Mouse (Mus musculus): ENCODE measurements at regions not wholly inside any gene's neighbourhood (a gene's known extent, or its start where the extent isn't known, plus 50 kb on each side); places are given as distances from the start of the nearest gene placed in this dataset.
A peak's percentile ranks its signal among the peaks of the same experiment; 100 is the strongest.
"Not testable (repeated sequence)": the region's sequence is repeated elsewhere in the genome, so short reads cannot be mapped to it uniquely, and the experiment has no call there.

DNA sequence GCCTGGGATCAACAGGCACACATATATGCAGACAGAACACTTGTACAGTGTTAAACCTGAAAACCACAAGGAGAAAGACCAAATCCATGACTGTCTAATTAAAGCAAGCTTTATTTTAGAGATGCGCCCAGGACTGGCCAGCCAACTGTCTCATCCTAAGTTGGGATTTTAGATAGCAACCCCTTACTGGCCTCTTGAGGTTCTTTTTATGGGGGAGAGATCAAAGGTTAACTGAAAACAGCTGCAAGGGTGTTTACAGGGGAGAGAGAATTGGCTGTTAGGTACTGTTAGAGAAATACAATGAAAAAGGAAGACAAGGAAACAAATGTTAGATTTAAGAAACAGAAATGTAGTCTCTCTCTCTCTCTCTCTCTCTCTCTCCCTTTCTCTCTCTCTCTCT, 202.4 kb upstream of the Thpo start:
- WGBS = 80% methylated on average over 1 of the region's 1 CpGs

DNA sequence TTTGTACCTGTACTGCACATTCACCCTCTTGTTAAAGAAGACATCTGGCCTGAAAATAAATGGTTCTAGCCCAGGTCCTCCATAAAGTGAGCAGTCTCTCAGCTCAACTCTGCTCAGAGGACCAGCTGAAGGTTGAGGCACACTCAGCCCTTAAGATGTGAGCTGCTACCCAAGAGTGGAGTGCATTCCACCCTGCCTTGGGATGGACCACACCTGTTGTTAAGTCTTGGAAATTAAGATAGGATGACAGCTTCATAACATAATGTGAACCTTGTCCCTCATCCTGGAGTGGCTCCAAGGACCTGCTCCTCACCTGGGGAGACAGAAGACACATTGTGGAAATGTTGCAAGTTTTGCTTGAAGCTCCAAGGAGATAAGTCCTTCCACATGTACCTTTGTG, 200.5 kb upstream of the Thpo start:
- not testable (repeated sequence) for ATAC-seq (ENCODE audit: borderline replicate concordance, extremely low read depth, low FRiP score, low TSS enrichment); H3K27me3 ChIP-seq; H3K9ac ChIP-seq; H3K4me3 ChIP-seq; H3K9me3 ChIP-seq; H3K4me2 ChIP-seq; H3K27ac ChIP-seq; H3K4me1 ChIP-seq; H3K36me3 ChIP-seq

More for the DNA sequence above, 202.4 kb upstream of the Thpo start:
- no peak overlapping the region for H3K4me3 ChIP-seq
- no peaks in the 10 kb centered on the region for H3K4me1 ChIP-seq
- H3K27me3 ChIP-seq = no peaks in the 10 kb centered on the region
- H3K27ac ChIP-seq = no peak overlapping the region
- ATAC-seq (ENCODE audit: borderline replicate concordance, extremely low read depth, low FRiP score, low TSS enrichment) = no peak
- H3K36me3 ChIP-seq = no peaks in the 10 kb centered on the region
- H3K4me2 ChIP-seq = no peak overlapping the region
- no peak overlapping the region for H3K9ac ChIP-seq
- H3K9me3 ChIP-seq = no peaks in the 10 kb centered on the region

DNA sequence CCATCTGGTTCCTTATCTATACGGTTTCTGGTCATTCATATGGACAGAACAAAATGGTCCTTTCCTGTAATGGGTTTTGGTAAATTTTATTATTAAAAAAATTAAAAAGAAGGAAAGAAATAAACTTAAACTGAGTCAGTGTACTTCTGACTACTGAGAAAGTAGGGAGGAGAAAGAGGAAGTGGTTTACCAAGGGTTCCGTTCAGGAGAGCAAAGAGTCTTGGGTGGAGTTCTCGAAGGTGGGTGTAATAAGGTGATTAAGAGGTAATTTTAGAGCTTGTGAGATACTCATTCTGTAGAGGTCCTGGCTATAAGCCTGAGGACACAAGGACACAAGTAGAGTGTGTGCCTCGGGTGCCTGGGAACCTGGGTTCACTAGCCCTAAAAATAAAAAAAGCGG, 195.7 kb upstream of the Thpo start:
- not testable (repeated sequence) for H3K4me2 ChIP-seq; H3K4me3 ChIP-seq; H3K36me3 ChIP-seq; H3K27ac ChIP-seq; ATAC-seq (ENCODE audit: borderline replicate concordance, extremely low read depth, low FRiP score, low TSS enrichment); H3K4me1 ChIP-seq; H3K9me3 ChIP-seq; H3K9ac ChIP-seq; H3K27me3 ChIP-seq
- 66% methylated on average over 5 of the region's 5 CpGs for WGBS

DNA sequence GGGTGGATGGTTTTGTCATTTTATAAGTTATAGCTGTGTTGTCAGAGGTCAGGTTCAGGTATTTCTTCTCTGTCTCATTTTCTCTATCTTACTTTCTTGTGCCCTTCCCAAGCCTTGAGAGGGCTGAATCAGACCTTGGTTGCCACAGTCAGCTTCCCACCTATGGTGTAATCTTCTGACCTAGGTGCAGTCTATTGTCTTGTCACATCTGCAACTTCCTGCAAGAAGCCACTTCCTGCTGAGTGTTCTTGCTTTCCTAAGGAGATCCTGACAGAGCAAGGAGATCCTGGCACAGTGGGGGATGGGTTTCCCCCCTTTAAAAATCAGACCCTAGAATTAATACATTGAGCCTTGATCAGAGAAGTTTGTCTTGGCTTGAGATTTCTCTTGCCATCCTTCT, 191.5 kb upstream of the Thpo start:
- ATAC-seq (ENCODE audit: borderline replicate concordance, extremely low read depth, low FRiP score, low TSS enrichment); H3K27ac ChIP-seq; H3K4me3 ChIP-seq; H3K27me3 ChIP-seq; H3K36me3 ChIP-seq; H3K9me3 ChIP-seq; H3K4me2 ChIP-seq; H3K9ac ChIP-seq; H3K4me1 ChIP-seq: not testable (repeated sequence)

DNA sequence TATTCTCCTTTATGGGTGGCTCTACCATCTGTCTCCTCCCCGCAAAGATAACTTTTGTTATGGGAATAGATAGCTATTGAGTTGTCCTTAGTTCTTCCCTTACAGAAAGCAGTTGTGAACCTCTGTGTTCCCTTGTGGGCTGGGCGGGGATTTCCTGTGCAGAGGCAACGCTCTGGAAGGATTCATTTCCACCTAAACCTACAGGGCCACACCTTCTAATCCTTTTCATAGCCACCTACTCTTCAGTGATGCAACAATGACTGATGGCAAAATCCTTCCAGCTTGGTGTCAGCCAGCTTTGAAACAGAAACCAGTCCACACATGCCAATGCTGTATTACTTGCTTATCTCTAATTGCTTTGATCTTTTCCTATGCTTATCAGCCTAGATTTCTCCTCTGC, 176.6 kb upstream of the Thpo start:
- H3K4me1 ChIP-seq; H3K9me3 ChIP-seq; H3K27ac ChIP-seq; H3K4me2 ChIP-seq; H3K9ac ChIP-seq; ATAC-seq (ENCODE audit: borderline replicate concordance, extremely low read depth, low FRiP score, low TSS enrichment); H3K4me3 ChIP-seq; H3K36me3 ChIP-seq; H3K27me3 ChIP-seq: not testable (repeated sequence)
- 70% methylated on average over 3 of the region's 3 CpGs for WGBS

DNA sequence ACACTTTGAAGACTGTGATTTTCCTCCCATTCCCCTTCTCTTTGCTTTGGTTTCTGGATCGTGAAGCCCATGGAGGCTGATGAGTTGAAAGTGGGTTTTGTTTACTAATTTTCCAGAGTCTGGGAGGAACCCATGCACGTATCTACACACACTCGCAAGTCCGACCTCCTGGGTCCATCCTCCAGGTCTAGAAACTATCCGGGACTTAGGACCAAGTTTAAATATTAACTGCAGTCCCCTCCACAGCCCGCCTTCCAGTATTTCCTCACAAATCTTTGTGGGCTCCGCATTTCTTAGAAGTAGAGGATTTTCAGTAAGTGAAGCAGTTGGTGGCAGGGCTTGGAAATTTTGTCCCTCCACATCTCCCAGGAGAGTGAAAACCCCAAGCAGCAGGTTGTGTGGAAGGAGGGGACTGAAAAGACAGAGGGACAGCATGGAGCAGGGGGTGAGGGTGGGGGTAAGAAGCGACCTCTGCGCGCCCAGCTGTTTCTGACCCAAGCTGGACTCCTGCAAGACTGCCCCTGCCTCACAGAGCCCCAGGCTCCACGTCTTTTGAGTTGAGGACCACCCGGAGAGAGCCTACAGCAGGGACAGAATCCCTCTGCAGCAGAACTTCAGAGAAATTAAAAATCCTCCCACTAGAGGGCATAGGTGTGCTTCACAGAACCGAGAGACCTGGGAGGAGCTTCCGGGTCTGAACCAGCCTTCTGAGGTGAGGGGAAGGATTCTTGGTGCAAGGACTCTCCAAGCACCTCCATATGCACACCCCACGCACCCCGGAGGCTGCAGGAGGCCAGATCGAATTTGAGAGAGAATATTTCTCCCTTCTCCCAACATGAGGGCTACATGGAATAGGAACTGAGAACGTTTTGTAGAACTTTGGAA, 174.4 kb upstream of the Thpo start:
- peak; percentile 23; the same call in 1 of the 2 replicates for ATAC-seq (ENCODE audit: borderline replicate concordance, extremely low read depth, low FRiP score, low TSS enrichment)
- not testable (repeated sequence) for H3K36me3 ChIP-seq, H3K27me3 ChIP-seq, H3K9ac ChIP-seq, H3K27ac ChIP-seq, H3K4me1 ChIP-seq, H3K9me3 ChIP-seq, H3K4me3 ChIP-seq
- 23% methylated on average over 18 of the region's 18 CpGs for WGBS
- H3K4me2 ChIP-seq = peak overlapping the region; percentile 38

DNA sequence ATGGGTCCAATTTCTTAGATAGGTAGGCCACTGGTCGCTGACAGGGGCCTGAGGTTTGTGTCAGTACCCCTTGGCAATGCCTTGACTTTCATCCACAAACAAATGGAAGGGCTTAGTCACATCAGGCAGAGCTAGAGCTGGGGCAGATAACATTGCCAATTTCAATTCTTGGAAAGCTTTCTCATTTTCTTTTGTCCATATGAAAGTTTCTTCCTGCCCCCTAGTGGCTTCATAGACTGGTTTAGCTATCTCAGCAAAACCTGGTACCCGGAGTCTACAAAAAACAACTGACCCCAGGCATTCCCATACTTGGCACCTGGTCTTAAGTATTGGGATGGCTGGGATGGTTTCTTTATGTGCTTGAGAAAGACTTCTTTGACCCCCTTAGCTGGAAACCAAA, 161.4 kb upstream of the Thpo start:
- H3K36me3 ChIP-seq = no peaks in the 10 kb centered on the region
- no peak overlapping the region for H3K9ac ChIP-seq
- no peak overlapping the region for H3K4me3 ChIP-seq
- no peak overlapping the region for H3K4me2 ChIP-seq
- H3K27me3 ChIP-seq = no peaks in the 10 kb centered on the region
- no peaks in the 10 kb centered on the region for H3K9me3 ChIP-seq
- H3K27ac ChIP-seq = no peak overlapping the region
- ATAC-seq (ENCODE audit: borderline replicate concordance, extremely low read depth, low FRiP score, low TSS enrichment) = no peak
- 41% methylated on average over 2 of the region's 2 CpGs for WGBS
- H3K4me1 ChIP-seq = no peaks in the 10 kb centered on the region

DNA sequence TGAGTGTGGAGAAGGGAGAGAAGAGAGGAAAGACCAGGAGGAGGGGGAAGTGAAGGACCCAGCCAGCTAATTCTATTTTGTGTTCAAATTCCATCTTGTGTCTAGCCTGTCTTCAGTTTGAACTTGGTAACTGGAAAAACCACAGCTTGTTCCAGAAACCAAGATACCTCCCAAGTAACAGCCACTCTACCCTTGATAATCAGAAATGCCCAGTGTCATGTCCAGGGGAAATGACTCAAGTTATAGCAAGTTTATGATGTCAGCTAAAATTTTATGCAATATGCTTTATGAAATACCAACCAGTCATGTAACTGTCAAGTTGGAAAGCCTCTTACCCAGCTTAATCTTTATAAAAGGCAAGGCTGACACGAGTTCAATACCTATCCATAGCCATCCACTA, 137.4 kb upstream of the Thpo start:
- no peaks in the 10 kb centered on the region for H3K9me3 ChIP-seq
- no peaks in the 10 kb centered on the region for H3K27me3 ChIP-seq
- no peaks in the 10 kb centered on the region for H3K36me3 ChIP-seq
- no peaks in the 10 kb centered on the region for H3K4me1 ChIP-seq
- H3K4me3 ChIP-seq = no peak overlapping the region
- no peak overlapping the region for H3K4me2 ChIP-seq
- WGBS = 27% methylated on average over 1 of the region's 1 CpGs
- H3K27ac ChIP-seq = no peak overlapping the region
- no peak overlapping the region for H3K9ac ChIP-seq
- ATAC-seq (ENCODE audit: borderline replicate concordance, extremely low read depth, low FRiP score, low TSS enrichment) = no peak

DNA sequence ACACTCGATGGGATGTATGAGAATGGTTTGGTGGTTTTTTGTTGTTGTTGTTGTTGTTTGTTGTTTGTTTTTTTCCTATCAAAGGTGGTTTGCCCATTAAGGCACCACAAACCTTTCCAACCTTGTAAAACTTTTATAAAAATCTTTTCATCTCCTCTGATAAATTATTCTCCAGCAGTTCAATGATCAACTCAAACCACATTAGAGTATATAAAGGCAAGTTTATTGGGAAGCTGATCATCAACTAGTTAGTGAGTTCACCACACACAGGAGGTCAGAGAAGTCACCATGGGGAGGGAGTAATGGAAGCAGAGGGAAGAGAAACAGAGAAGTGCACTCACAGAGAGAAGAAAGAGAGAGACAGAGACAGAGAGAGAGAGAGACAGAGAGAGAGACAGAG, 132.5 kb upstream of the Thpo start:
- 88% methylated on average over 1 of the region's 1 CpGs for WGBS
- H3K4me3 ChIP-seq = no peak overlapping the region
- no peaks in the 10 kb centered on the region for H3K36me3 ChIP-seq
- H3K4me1 ChIP-seq = no peaks in the 10 kb centered on the region
- no peaks in the 10 kb centered on the region for H3K27me3 ChIP-seq
- no peak overlapping the region for H3K4me2 ChIP-seq
- no peak for ATAC-seq (ENCODE audit: borderline replicate concordance, extremely low read depth, low FRiP score, low TSS enrichment)
- no peak overlapping the region for H3K27ac ChIP-seq
- no peak overlapping the region for H3K9ac ChIP-seq
- H3K9me3 ChIP-seq = no peaks in the 10 kb centered on the region

DNA sequence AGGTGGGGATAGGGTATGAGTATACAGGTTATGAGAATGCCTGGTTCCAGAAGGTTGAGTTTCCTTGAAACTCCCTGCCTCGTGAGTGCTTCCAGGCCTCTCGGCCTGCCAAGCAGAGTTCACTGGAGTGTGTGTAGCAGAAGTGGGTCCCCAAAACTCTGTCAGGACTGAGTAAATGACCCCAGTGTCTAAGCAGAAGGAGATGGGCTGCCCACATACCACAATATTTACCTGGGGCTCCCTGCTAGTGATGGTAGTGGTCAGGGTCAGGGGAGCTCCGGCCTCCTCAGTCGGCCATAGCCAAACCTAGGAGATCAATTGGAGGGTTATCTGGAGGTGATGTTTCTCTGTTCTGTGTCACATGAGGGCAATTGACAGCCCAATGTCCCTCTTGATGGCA, 126.9 kb upstream of the Thpo start:
- Histone ChIP-seq H3K4me3 (no peak overlapping the region), H3K9me3 (no peaks in the 10 kb centered on the region), H3K27me3 (no peaks in the 10 kb centered on the region), H3K4me1 (no peaks in the 10 kb centered on the region), H3K36me3 (no peaks in the 10 kb centered on the region), H3K27ac (no peak overlapping the region), H3K4me2 (no peak overlapping the region), H3K9ac (no peak overlapping the region)
- no peak for ATAC-seq (ENCODE audit: borderline replicate concordance, extremely low read depth, low FRiP score, low TSS enrichment)
- 92% methylated on average over 4 of the region's 4 CpGs for WGBS

DNA sequence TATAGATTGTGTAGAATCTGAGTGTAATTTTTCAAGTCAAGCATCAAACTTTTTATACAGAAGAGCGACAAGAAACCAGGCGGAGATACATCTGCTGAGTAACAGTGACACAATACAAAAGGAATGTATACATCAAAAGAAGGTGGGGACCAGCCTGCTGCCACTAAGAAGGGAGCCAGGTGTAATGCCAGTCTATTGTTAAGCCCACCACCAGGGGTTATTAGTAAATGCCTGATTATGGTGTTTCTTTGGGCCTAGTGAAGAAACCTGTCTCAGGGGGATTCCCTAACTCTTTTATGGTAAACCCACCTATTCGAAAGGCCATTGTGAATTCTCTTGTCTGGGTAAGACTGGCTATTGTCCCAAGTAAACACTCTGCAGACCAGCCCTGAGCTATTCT, 126.3 kb upstream of the Thpo start:
- H3K27ac ChIP-seq; H3K4me3 ChIP-seq; H3K9me3 ChIP-seq; H3K36me3 ChIP-seq; H3K9ac ChIP-seq; H3K27me3 ChIP-seq; H3K4me2 ChIP-seq; ATAC-seq (ENCODE audit: borderline replicate concordance, extremely low read depth, low FRiP score, low TSS enrichment); H3K4me1 ChIP-seq: not testable (repeated sequence)
- WGBS = 77% methylated on average over 3 of the region's 3 CpGs

DNA sequence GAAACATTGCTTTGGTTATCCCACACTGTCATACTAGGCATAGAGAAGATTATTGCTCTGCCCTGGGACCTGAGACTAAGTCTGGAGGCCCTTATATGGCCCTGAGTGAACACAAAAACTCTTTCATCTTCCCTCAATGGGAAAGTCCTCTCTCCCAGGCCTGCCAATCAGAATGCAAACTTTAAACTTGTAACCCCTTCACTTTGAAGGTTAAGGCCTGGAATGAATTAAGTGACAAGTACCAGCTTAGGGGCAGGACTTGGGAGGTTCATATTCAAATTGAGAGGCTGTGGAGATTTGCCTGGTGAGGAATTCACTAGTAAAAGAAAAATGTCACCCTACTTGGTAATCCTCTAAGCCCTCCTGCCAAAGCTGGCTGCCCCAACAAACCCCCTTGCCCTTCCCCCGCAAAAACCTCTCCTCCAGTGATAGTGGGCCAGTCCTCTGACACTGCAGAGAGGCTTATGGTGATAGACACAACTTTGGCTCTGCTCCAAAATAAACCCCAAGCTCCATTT, 120.4 kb upstream of the Thpo start:
- Histone ChIP-seq H3K9ac (no peak overlapping the region), H3K36me3 (no peaks in the 10 kb centered on the region), H3K4me1 (0 out of 2 replicates have a peak, but pooled peaks cover 4% of the 10 kb centered on the region), H3K27ac (no peak overlapping the region), H3K27me3 (no peaks in the 10 kb centered on the region), H3K4me3 (no peak overlapping the region), H3K9me3 (no peaks in the 10 kb centered on the region), H3K4me2 (no peak overlapping the region)
- WGBS = 63% methylated on average over 1 of the region's 1 CpGs
- ATAC-seq (ENCODE audit: borderline replicate concordance, extremely low read depth, low FRiP score, low TSS enrichment) = no peak

DNA sequence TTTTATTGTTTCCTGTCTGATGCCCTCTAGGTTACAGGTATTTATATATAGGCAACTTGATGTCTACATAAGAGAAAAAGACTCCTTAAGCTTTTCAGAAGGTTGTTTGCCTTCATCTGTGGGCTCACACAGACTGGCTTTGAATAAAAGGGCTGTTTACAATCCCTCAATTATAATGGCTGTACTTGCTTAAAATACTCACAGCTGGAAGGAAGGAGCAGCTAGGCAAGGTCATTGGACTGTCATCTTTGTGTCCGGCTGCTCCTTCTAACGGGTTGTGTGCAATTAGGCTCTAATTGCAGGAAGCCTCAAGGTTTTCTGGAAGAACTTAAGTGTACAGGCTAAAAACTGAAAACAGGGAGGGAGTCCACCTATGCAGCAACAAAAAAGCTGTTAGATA, 103.8 kb upstream of the Thpo start:
- Histone ChIP-seq H3K4me1 (0 out of 2 replicates have a peak, but pooled peaks cover 13% of the 10 kb centered on the region), H3K36me3 (no peaks in the 10 kb centered on the region), H3K4me2 (no peak overlapping the region), H3K4me3 (no peak overlapping the region), H3K27ac (no peak overlapping the region), H3K9ac (no peak overlapping the region), H3K27me3 (no peaks in the 10 kb centered on the region), H3K9me3 (no peaks in the 10 kb centered on the region)
- ATAC-seq (ENCODE audit: borderline replicate concordance, extremely low read depth, low FRiP score, low TSS enrichment) = no peak
- WGBS = 20% methylated on average over 2 of the region's 2 CpGs

Measured in lung, embryonic 15.5 days (tissue).